ENCODE assay signal across 8 mouse cellular contexts in genomic region chr3:134235491-134236413, GRCm38 (mm10). TPM values are rescaled to one million over a fixed set of nuclear protein-coding genes. Genes with fewer than 3 reads are reported as not detected.
DNase-seq lines count a peak whose midpoint lies in the region.

No protein-coding gene starts in this region.

- H3K27ac ChIP-seq in embryonic facial prominence, embryonic 10.5 days (replicated peaks), result peak overlapping the region; percentile 92
- H3K27ac ChIP-seq in limb, embryonic 10.5 days, result peak overlapping the region; percentile 92
- peak overlapping the region; percentile 99 for H3K27ac ChIP-seq in midbrain, embryonic 10.5 days (replicated peaks)

- WGBS in embryonic facial prominence, embryonic 10.5 days, result under 1% methylated on average over 54 of the region's 55 CpGs
- under 1% methylated on average over 53 of the region's 55 CpGs for WGBS in limb, embryonic 10.5 days
- WGBS in midbrain, embryonic 10.5 days, result under 1% methylated on average over 53 of the region's 55 CpGs

- H3K36me3 ChIP-seq in embryonic facial prominence, embryonic 10.5 days (replicated peaks), result no peaks in the 10 kb centered on the region
- H3K36me3 ChIP-seq in limb, embryonic 10.5 days, result no peaks in the 10 kb centered on the region
- H3K36me3 ChIP-seq in midbrain, embryonic 10.5 days, result 0 out of 2 replicates have a peak, but pooled peaks cover 7% of the 10 kb centered on the region

- no peaks in the 10 kb centered on the region for H3K27me3 ChIP-seq in embryonic facial prominence, embryonic 10.5 days (replicated peaks; ENCODE audit: low read depth, poor library complexity, severe bottlenecking)
- H3K27me3 ChIP-seq in limb, embryonic 10.5 days (ENCODE audit: low read depth, poor library complexity, severe bottlenecking), result no peaks in the 10 kb centered on the region
- no peaks in the 10 kb centered on the region for H3K27me3 ChIP-seq in midbrain, embryonic 10.5 days (ENCODE audit: low read depth, poor library complexity, severe bottlenecking)

- H3K4me1 ChIP-seq in embryonic facial prominence, embryonic 10.5 days, result peaks cover 34% of the 10 kb centered on the region
- H3K4me1 ChIP-seq in limb, embryonic 10.5 days, result peaks cover 37% of the 10 kb centered on the region
- peaks cover 39% of the 10 kb centered on the region for H3K4me1 ChIP-seq in midbrain, embryonic 10.5 days

- H3K9me3 ChIP-seq in embryonic facial prominence, embryonic 10.5 days, result no peaks in the 10 kb centered on the region
- H3K9me3 ChIP-seq in limb, embryonic 10.5 days (replicated peaks), result no peaks in the 10 kb centered on the region
- no peaks in the 10 kb centered on the region for H3K9me3 ChIP-seq in midbrain, embryonic 10.5 days (replicated peaks)

- DNase-seq in layer of hippocampus, adult 11-12 months (ENCODE audit: low spot score), result peak; percentile 49
- DNase-seq in layer of hippocampus, adult 9-10 months (ENCODE audit: low spot score), result no peak
- DNase-seq in embryonic facial prominence, embryonic 10.5 days (ENCODE audit: low spot score), result peak; percentile 93
- peak; percentile 73 to 85 for DNase-seq in heart, adult 18-20 months
- peak; percentile 46 for DNase-seq in kidney, adult 11 months
- peak; percentile 89 for DNase-seq in limb, embryonic 10.5 days (ENCODE audit: low spot score)
- peak; percentile 95 for DNase-seq in midbrain, embryonic 10.5 days (ENCODE audit: low spot score)
- DNase-seq in skeletal muscle tissue, adult 2 months (ENCODE audit: low read depth, low spot score), result peak; percentile 38

- peak overlapping the region; percentile 77 for H3K4me3 ChIP-seq in embryonic facial prominence, embryonic 10.5 days
- H3K4me3 ChIP-seq in limb, embryonic 10.5 days, result peak overlapping the region; percentile 61
- H3K4me3 ChIP-seq in midbrain, embryonic 10.5 days, result peak overlapping the region; percentile 85

RNA-seq across cellular contexts. Expression of gene Cxxc4, which starts 0.5 kb away (rescaled TPM):
- 8.7 and 9.3 TPM in 2 replicates for polyA plus RNA-seq in embryonic facial prominence, embryonic 10.5 days (2016; fragmentation: Nextera tagmentation; extraction: Ambion mirVana)
- 1 to 10 TPM; 2.4 to 3.6 TPM for total RNA-seq in heart, adult 18-20 months (2021)
- polyA plus RNA-seq in limb, embryonic 10.5 days (2016; fragmentation: Nextera tagmentation; extraction: Ambion mirVana), result 3.6 and 5.4 TPM in 2 replicates
- 18.2 and 23.4 TPM in 2 replicates for polyA plus RNA-seq in midbrain, embryonic 10.5 days (2016; fragmentation: Nextera tagmentation; extraction: Ambion mirVana)
